Mouse (Mus musculus): ENCODE measurements at regions not wholly inside any gene's neighbourhood (a gene's known extent, or its start where the extent isn't known, plus 50 kb on each side); places are given as distances from the start of the nearest gene placed in this dataset.
A peak's percentile ranks its signal among the peaks of the same experiment; 100 is the strongest.

DNA sequence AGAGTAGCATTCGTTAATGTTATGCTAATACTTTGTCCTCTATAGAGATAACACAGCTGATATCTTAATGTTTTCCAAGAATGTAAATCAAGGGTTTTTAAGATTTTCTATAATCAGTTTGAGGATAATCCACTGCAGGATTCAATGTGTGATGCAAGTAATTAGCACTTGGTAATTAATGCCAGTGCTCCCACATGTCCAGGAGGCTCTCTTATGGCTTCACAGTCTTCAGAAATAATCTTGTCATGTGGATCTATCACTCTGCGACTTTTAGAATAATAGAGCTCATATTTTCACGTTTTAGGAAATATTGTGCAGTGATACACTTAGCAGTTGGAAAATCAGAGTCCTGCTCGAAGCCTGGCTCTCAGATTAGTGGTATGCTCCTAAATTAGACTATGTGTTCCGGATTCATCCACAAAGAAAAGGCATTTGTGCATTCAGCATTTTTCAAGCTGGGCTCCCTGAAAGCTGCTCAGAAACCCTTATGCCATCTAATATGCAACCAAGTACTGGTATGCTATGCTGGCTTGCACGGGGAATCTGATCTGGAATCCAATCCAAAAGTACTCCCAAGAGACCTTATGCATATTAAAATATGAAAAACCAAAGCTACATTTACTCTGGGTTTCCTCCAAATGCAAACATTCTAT, 1302.8 kb upstream of the Tyrp1 start:
- peak; percentile 75 for DNase-seq (ENCODE audit: low read depth, low spot score)

DNA sequence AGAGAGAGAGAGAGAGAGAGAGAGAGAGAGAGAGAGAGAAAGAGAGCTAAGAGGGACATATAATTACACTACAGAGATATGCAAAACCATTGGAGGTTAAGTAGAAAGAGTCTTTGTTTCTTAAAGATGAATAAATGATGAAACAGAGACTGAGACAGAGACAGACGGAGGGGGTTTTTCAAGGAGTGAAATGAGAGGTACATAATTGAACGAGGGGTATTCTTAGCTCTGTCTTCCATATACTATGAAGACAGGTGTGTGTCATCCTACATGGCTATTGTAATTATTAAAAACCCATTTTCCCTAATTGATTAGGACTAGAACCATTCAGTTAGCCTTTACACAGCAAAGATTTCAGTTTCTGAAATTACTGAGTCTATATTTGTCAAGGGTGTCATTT, 1302.2 kb upstream of the Tyrp1 start:
- no peak for DNase-seq (ENCODE audit: low read depth, low spot score)

DNA sequence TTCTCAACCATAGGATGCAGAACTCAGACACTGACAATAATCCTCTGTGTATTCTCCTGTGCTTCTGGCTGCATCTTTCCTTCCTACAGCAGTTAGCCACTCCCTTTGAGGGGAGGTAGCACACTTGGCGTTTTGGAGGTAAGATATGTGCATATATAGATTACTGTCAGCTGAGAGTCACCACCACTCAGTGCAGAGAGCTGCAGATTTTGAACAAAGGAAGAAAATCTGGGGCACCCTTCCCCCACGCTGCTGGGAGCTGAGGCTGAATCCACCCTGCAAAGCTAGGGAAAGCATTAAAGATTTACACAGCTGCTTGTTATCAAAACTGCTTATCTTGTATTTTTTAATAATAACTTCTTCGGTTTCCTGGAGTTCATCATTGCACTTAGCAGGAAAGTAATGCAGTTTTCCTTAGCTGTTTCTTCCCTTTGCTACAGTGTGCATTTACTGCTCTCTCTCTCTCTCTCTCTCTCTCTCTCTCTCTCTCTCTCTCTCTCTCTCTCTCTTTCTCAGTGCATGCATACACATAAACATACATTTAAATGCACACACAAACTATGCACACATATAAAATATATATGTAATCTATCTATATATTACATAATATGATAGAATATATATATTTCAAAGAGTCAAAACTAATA, 1301.4 kb upstream of the Tyrp1 start:
- peak; percentile 50 for DNase-seq (ENCODE audit: low read depth, low spot score)

DNA sequence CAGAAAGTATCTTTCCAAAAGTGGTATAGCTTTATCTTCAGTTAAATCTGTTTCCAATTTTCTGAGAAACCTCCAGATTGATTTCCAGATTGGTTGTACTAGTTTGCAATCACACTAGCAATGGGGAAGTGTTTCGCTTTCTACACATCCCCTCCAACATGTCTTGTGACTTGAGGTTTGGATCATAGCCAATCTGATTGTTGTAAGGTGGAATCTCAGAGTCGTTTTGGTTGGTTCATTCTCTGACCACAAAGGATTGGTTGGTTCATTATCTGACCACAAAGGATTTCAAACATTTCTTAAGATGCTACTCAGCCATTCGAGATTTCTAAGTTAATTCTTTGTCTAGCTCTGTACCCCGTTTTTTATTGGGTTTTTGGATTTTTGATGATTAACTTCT, 1288.5 kb upstream of the Tyrp1 start:
- no peak for DNase-seq (ENCODE audit: low read depth, low spot score)
